Mouse (Mus musculus) liver, postnatal 0 days (tissue): Measurements from ENCODE around the gene Pak2. TPM values are rescaled to one million over a fixed set of nuclear protein-coding genes. Genes with fewer than 3 reads are reported as not detected.

Source experiments
- ATAC-seq: fragments of 200-750 bp; cut with Nextera tagmentation; 2 replicates; pipeline ENCODE4 v1.8.0; 2017; ENCODE audit warnings: mild to moderate bottlenecking, moderate library complexity
- DNase-seq: peaks from one replicate; pipeline ENCODE4 v3.0.0-alpha.2; 2016
- H3K27ac ChIP-seq: fragments of 300-500 bp; sonication (generic); 2 replicates; pipeline ENCODE4 v1.5.1; 2014; ENCODE audit warnings: antibody characterized with exemption, moderate library complexity, mild to moderate bottlenecking, low read depth
- H3K27me3 ChIP-seq: fragments of 300-500 bp; sonication (generic); 2 replicates; pipeline ENCODE4 v1.6.1; 2014; ENCODE audit warnings: low read length, control low read depth, mixed read lengths; ENCODE audit not compliant: insufficient read depth
- H3K36me3 ChIP-seq: fragments of 300-500 bp; sonication (generic); replicated peaks from 2 replicates; pipeline ENCODE4 v1.6.1; 2014; ENCODE audit warnings: mild to moderate bottlenecking, control low read depth, low read length, moderate library complexity, mixed read lengths; ENCODE audit not compliant: insufficient read depth
- H3K4me1 ChIP-seq: fragments of 300-500 bp; sonication (generic); 2 replicates; pipeline ENCODE4 v1.6.1; 2014; ENCODE audit warnings: antibody characterized with exemption, mild to moderate bottlenecking, control low read depth; ENCODE audit not compliant: insufficient read depth
- H3K4me2 ChIP-seq: fragments of 300-500 bp; sonication (generic); 2 replicates; pipeline ENCODE4 v1.6.1; 2014; ENCODE audit warnings: low read depth, mild to moderate bottlenecking, low read length, moderate library complexity, mixed read lengths
- H3K4me3 ChIP-seq: fragments of 300-500 bp; sonication (generic); 2 replicates; pipeline ENCODE4 v1.5.1; 2014; ENCODE audit warnings: low read depth, low read length
- H3K9ac ChIP-seq: fragments of 300-500 bp; sonication (generic); replicated peaks from 2 replicates; pipeline ENCODE4 v1.6.1; 2014; ENCODE audit warnings: mild to moderate bottlenecking, moderate library complexity
- H3K9me3 ChIP-seq: fragments of 300-500 bp; sonication (generic); 2 replicates; pipeline ENCODE4 v1.6.1; 2016; ENCODE audit warnings: mild to moderate bottlenecking, control low read depth, low read length, mixed read lengths
- CTCF ChIP-seq: sonication (generic); IDR thresholded peaks from 2 replicates; pipeline ENCODE4 v1.5.1; 2016; ENCODE audit warnings: antibody characterized with exemption, low read depth
- EP300 ChIP-seq: IDR thresholded peaks from 2 replicates; pipeline ENCODE4 v1.6.1; 2016; ENCODE audit warnings: antibody characterized with exemption, low read depth, mild to moderate bottlenecking
- WGBS: fragments of 180-500 bp; shearing (Covaris S2); extraction: QIAGEN DNeasy Blood & Tissue Kit; methylation state at CpG from one replicate; pipeline ENCODE4 v1.1.7; 2014; ENCODE audit not compliant: insufficient replicate concordance; 5-methylcytosine and 5-hydroxymethylcytosine counted together
- polyA plus RNA-seq: library from polyadenylated mRNA; unstranded; fragments of >200 nt; fragmentation: Nextera tagmentation; extraction: Ambion mirVana; gene quantifications from 2 replicates; pipeline ENCODE4 v1.2.1, GENCODE M21; 2015

Pak2 gene
- polyA plus RNA-seq, 1 experiment from 2014 or later: 10.3 TPM

GRCm38 (mm10) chr16:32110951-32111699, 32.0 kb upstream of the Pak2 start:
- ATAC-seq: no peak
- no peak for DNase-seq

GRCm38 (mm10) chr16:32108578-32108977, 29.4 kb upstream of the Pak2 start:
- no peaks in the 10 kb centered on the region for H3K9me3 ChIP-seq
- peak overlapping the region; percentile 29; the same call in 1 of the 2 replicates for H3K27ac ChIP-seq
- H3K27me3 ChIP-seq: no peaks in the 10 kb centered on the region
- WGBS: 31% methylated on average over 2 of the region's 2 CpGs
- DNase-seq (no peak), ATAC-seq (no peak)
- H3K9ac ChIP-seq: no peak overlapping the region
- H3K4me3 ChIP-seq: peak overlapping the region; percentile 17; the same call in 1 of the 2 replicates
- peaks cover 13% of the 10 kb centered on the region for H3K4me1 ChIP-seq
- H3K4me2 ChIP-seq: no peak overlapping the region
- no peak for TF ChIP-seq EP300
- no peak for TF ChIP-seq CTCF
- H3K36me3 ChIP-seq: peaks cover 4% of the 10 kb centered on the region; the same call in 1 of the 2 replicates

More at GRCm38 (mm10) chr16:32110951-32111699, 32.0 kb upstream of the Pak2 start:
- Histone ChIP-seq H3K4me2 (no peak overlapping the region), H3K4me3 (no peak overlapping the region), H3K27ac (no peak overlapping the region), H3K27me3 (no peaks in the 10 kb centered on the region), H3K9me3 (no peaks in the 10 kb centered on the region), H3K4me1 (peaks cover 22% of the 10 kb centered on the region), H3K9ac (no peak overlapping the region), H3K36me3 (peaks cover 4% of the 10 kb centered on the region; the same call in 1 of the 2 replicates)
- 72% methylated on average over 15 of the region's 15 CpGs for WGBS
- TF ChIP-seq EP300 (no peak), CTCF (no peak; the same call in 1 of the 2 replicates)

- H3K9me3 ChIP-seq: no peaks in the 10 kb centered on the region
- peaks cover 6% of the 10 kb centered on the region; the same call in 1 of the 2 replicates for H3K36me3 ChIP-seq
- H3K4me2 ChIP-seq: peak overlapping the region; percentile 51
- H3K27me3 ChIP-seq: no peaks in the 10 kb centered on the region
- WGBS: 36% methylated on average over 7 of the region's 7 CpGs
- H3K4me1 ChIP-seq: peaks cover 10% of the 10 kb centered on the region
- ATAC-seq: no peak
- H3K27ac ChIP-seq: peak overlapping the region; percentile 36; the same call in 1 of the 2 replicates
- TF ChIP-seq EP300 (no peak), CTCF (peak; percentile 57)
- no peak overlapping the region; the same call in 1 of the 2 replicates for H3K9ac ChIP-seq
- no peak for DNase-seq
- peak overlapping the region; percentile 17 for H3K4me3 ChIP-seq
Measured at GRCm38 (mm10) chr16:32108170-32108569, 29.0 kb upstream of the Pak2 start.

GRCm38 (mm10) chr16:32107342-32108045, 28.4 kb upstream of the Pak2 start:
- TF ChIP-seq CTCF: no peak
- TF ChIP-seq EP300: no peak
- DNase-seq (no peak), ATAC-seq (no peak)
- H3K27ac ChIP-seq: peak overlapping the region; percentile 36
- H3K4me2 ChIP-seq: peak overlapping the region; percentile 51
- H3K4me1 ChIP-seq: peaks cover 7% of the 10 kb centered on the region; the same call in 1 of the 2 replicates
- no peaks in the 10 kb centered on the region for H3K9me3 ChIP-seq
- peak overlapping the region; percentile 17; the same call in 1 of the 2 replicates for H3K4me3 ChIP-seq
- no peaks in the 10 kb centered on the region for H3K27me3 ChIP-seq
- H3K36me3 ChIP-seq: peaks cover 6% of the 10 kb centered on the region; the same call in 1 of the 2 replicates
- WGBS: 41% methylated on average over 12 of the region's 12 CpGs
- no peak overlapping the region; the same call in 1 of the 2 replicates for H3K9ac ChIP-seq

GRCm38 (mm10) chr16:32105698-32106097, 26.6 kb upstream of the Pak2 start:
- Histone ChIP-seq H3K4me3 (no peak overlapping the region), H3K27ac (no peak overlapping the region), H3K27me3 (no peaks in the 10 kb centered on the region), H3K4me1 (peaks cover 13% of the 10 kb centered on the region; the same call in 1 of the 2 replicates), H3K4me2 (no peak overlapping the region), H3K9ac (no peak overlapping the region), H3K36me3 (peaks cover 6% of the 10 kb centered on the region; the same call in 1 of the 2 replicates), H3K9me3 (no peaks in the 10 kb centered on the region)
- no peak for DNase-seq
- 93% methylated on average over 1 of the region's 1 CpGs for WGBS
- ATAC-seq: no peak
- TF ChIP-seq EP300 (no peak), CTCF (no peak; the same call in 1 of the 2 replicates)

- Histone ChIP-seq H3K9ac (no peak overlapping the region), H3K27me3 (no peaks in the 10 kb centered on the region), H3K4me2 (0 out of 2 replicates have a peak overlapping the region, but pooled peaks have one; percentile 6), H3K4me3 (no peak overlapping the region), H3K9me3 (no peaks in the 10 kb centered on the region), H3K4me1 (peaks cover 25% of the 10 kb centered on the region), H3K36me3 (peaks cover 6% of the 10 kb centered on the region; the same call in 1 of the 2 replicates), H3K27ac (peak overlapping the region; percentile 50; the same call in 1 of the 2 replicates)
- 75% methylated on average over 13 of the region's 13 CpGs for WGBS
- ATAC-seq (no peak), DNase-seq (peak; percentile 45)
- TF ChIP-seq CTCF (no peak), EP300 (no peak)
Measured at GRCm38 (mm10) chr16:32102295-32102694, 23.2 kb upstream of the Pak2 start.
